ENCODE assay signal across 8 mouse cellular contexts in genomic region chr2:14295334-14295733, GRCm38 (mm10).
DNase-seq lines count a peak whose midpoint lies in the region; ATAC-seq lines count a peak whose summit lies in the region.

No protein-coding gene starts in this region.

- intact Hi-C loops in heart, postnatal 36 days (cut with DNase I) = loop anchor here (5.0 kb wide), 3 partner anchors 407 to 1018 kb away; no protein-coding TSS in a partner anchor

- peak; percentile 89 for DNase-seq in ES-CJ7 (ENCODE audit: low read depth, low spot score)
- DNase-seq in c-Kit-negative CD71-positive TER-119-positive erythroid progenitor cells, embryonic 14.5 days (ENCODE audit: low read depth, low spot score) = peak; percentile 19
- DNase-seq in heart, postnatal 36 days = peak; percentile 89 to 94
- peak; percentile 88 for DNase-seq in layer of hippocampus, adult 9-10 months (ENCODE audit: low spot score)
- DNase-seq in lung, postnatal 25 days (ENCODE audit: low spot score) = peak; percentile 88
- peak; percentile 86 for DNase-seq in retina, postnatal 1 day
- peak; percentile 82 to 92 for DNase-seq in urinary bladder, adult 18-20 months (ENCODE audit: low spot score in 2 of 2)

- ATAC-seq in forebrain, embryonic 13.5 days = peak; percentile 81

- 36% methylated on average over 5 of the region's 5 CpGs for WGBS in forebrain, embryonic 13.5 days

- H3K4me3 ChIP-seq in forebrain, embryonic 13.5 days = no peak overlapping the region

- no peak overlapping the region for H3K9ac ChIP-seq in forebrain, embryonic 13.5 days

- no peaks in the 10 kb centered on the region for H3K27me3 ChIP-seq in forebrain, embryonic 13.5 days

- H3K4me1 ChIP-seq in forebrain, embryonic 13.5 days = no peaks in the 10 kb centered on the region

- H3K36me3 ChIP-seq in forebrain, embryonic 13.5 days (ENCODE audit: poor library complexity, severe bottlenecking) = no peaks in the 10 kb centered on the region

- no peaks in the 10 kb centered on the region for H3K9me3 ChIP-seq in forebrain, embryonic 13.5 days (replicated peaks)

- H3K4me2 ChIP-seq in forebrain, embryonic 13.5 days = no peak overlapping the region

- no peak overlapping the region for H3K27ac ChIP-seq in forebrain, embryonic 13.5 days

Comparison
In these comparisons a context has a peak if more than half of its experiments do, and no peak if none do; other contexts are left out.
1. DNase-seq: peak in every context shown above with its lines; median percentile 92 in heart, postnatal 36 days; 89 in ES-CJ7; 88 in layer of hippocampus, adult 9-10 months; 88 in lung, postnatal 25 days; 87 in urinary bladder, adult 18-20 months; 86 in retina, postnatal 1 day; 19 in c-Kit-negative CD71-positive TER-119-positive erythroid progenitor cells, embryonic 14.5 days.